Mouse (Mus musculus): ENCODE data around the gene Limd1.
A peak's percentile ranks its signal among the peaks of the same experiment; 100 is the strongest.

Limd1 gene

GRCm38 (mm10) chr9:123481136-123481535, 2.6 kb downstream of the Limd1 start:
- no peak for DNase-seq (ENCODE audit: low read depth, low spot score)

- no peak for DNase-seq (ENCODE audit: low read depth, low spot score)
Observed at GRCm38 (mm10) chr9:123483598-123483997, 5.1 kb downstream of the Limd1 start.

- no peak for DNase-seq (ENCODE audit: low read depth, low spot score)
Observed at GRCm38 (mm10) chr9:123484830-123485229, 6.3 kb downstream of the Limd1 start.

GRCm38 (mm10) chr9:123485561-123485960, 7.1 kb downstream of the Limd1 start:
- DNase-seq (ENCODE audit: low read depth, low spot score): no peak

GRCm38 (mm10) chr9:123486635-123487034, 8.1 kb downstream of the Limd1 start:
- no peak for DNase-seq (ENCODE audit: low read depth, low spot score)

- no peak for DNase-seq (ENCODE audit: low read depth, low spot score)
Observed at GRCm38 (mm10) chr9:123489073-123489472, 10.6 kb downstream of the Limd1 start.

GRCm38 (mm10) chr9:123489727-123490343, 11.3 kb downstream of the Limd1 start:
- DNase-seq (ENCODE audit: low read depth, low spot score): no peak

- no peak for DNase-seq (ENCODE audit: low read depth, low spot score)
Observed at GRCm38 (mm10) chr9:123490930-123491329, 12.4 kb downstream of the Limd1 start.

- no peak for DNase-seq (ENCODE audit: low read depth, low spot score)
Observed at GRCm38 (mm10) chr9:123491917-123492585, 13.5 kb downstream of the Limd1 start.

- DNase-seq (ENCODE audit: low read depth, low spot score): no peak
Observed at GRCm38 (mm10) chr9:123496665-123497064, 18.2 kb downstream of the Limd1 start.

GRCm38 (mm10) chr9:123497906-123498305, 19.4 kb downstream of the Limd1 start:
- DNase-seq (ENCODE audit: low read depth, low spot score): peak; percentile 58

GRCm38 (mm10) chr9:123500480-123500879, 22.0 kb downstream of the Limd1 start:
- DNase-seq (ENCODE audit: low read depth, low spot score): no peak

- no peak for DNase-seq (ENCODE audit: low read depth, low spot score)
Observed at GRCm38 (mm10) chr9:123503171-123503834, 24.8 kb downstream of the Limd1 start.

- DNase-seq (ENCODE audit: low read depth, low spot score): peak; percentile 78
Observed at GRCm38 (mm10) chr9:123504325-123504724, 25.8 kb downstream of the Limd1 start.

- no peak for DNase-seq (ENCODE audit: low read depth, low spot score)
Observed at GRCm38 (mm10) chr9:123505598-123505997, 27.1 kb downstream of the Limd1 start.

- no peak for DNase-seq (ENCODE audit: low read depth, low spot score)
Observed at GRCm38 (mm10) chr9:123506270-123507146, 28.0 kb downstream of the Limd1 start.

- DNase-seq (ENCODE audit: low read depth, low spot score): no peak
Observed at GRCm38 (mm10) chr9:123507380-123507779, 28.9 kb downstream of the Limd1 start.

GRCm38 (mm10) chr9:123508986-123509385, 30.5 kb downstream of the Limd1 start:
- peak; percentile 18 for DNase-seq (ENCODE audit: low read depth, low spot score)

GRCm38 (mm10) chr9:123509638-123510604, 31.4 kb downstream of the Limd1 start:
- DNase-seq (ENCODE audit: low read depth, low spot score): peak; percentile 94

GRCm38 (mm10) chr9:123510926-123511325, 32.4 kb downstream of the Limd1 start:
- peak; percentile 20 for DNase-seq (ENCODE audit: low read depth, low spot score)

- no peak for DNase-seq (ENCODE audit: low read depth, low spot score)
Observed at GRCm38 (mm10) chr9:123512482-123512881, 34.0 kb downstream of the Limd1 start.
